Mouse (Mus musculus) neutrophil, adult 5-6 weeks (primary cell): ENCODE results near the gene Zfp747. TPM values are rescaled to one million over a fixed set of nuclear protein-coding genes. Genes with fewer than 3 reads are reported as not detected.
"Not testable (repeated sequence)": the region's sequence is repeated elsewhere in the genome, so short reads cannot be mapped to it uniquely, and the experiment has no call there.

ENCODE experiments used
- ATAC-seq: fragments of 151-379, 151-347 bp; 2 replicates; pipeline ENCODE4 v1.8.0; 2017; ENCODE audit warnings: mild to moderate bottlenecking, moderate TSS enrichment; ENCODE audit not compliant: insufficient number of reproducible peaks, poor library complexity, low FRiP score, severe bottlenecking; ENCODE audit errors: extremely low read depth
- total RNA-seq: library from RNA; stranded (forward); fragments of 200-1000 nt; gene quantifications from 2 replicates; pipeline ENCODE4 v1.2.3, GENCODE M21; 2017

The Zfp747 gene
- total RNA-seq: 23.5 and 24.2 TPM in 2 replicates

- peak; percentile 95 for ATAC-seq
Observed at GRCm38 (mm10) chr7:127375271-127376245, at the start of gene Zfp747. Zfp747 (minus strand) TSS chr7:127376050.

- no peak for ATAC-seq
Observed at GRCm38 (mm10) chr7:127425291-127425690, 49.4 kb upstream of the Zfp747 start.

GRCm38 (mm10) chr7:127422247-127422646 lies 46.4 kb upstream of the Zfp747 start:
- ATAC-seq: no peak; the same call in 1 of the 2 replicates

GRCm38 (mm10) chr7:127421388-127422191 lies 45.7 kb upstream of the Zfp747 start, which contains the start of gene Zfp688:
Zfp688 (minus strand) TSS chr7:127422068.
- peak; percentile 95 for ATAC-seq

- ATAC-seq: no peak
Observed at GRCm38 (mm10) chr7:127411418-127411817, 35.6 kb upstream of the Zfp747 start.

- ATAC-seq: peak; percentile 86
Observed at GRCm38 (mm10) chr7:127406002-127406987, 30.4 kb upstream of the Zfp747 start, which contains the start of gene Zfp764. Zfp764 (minus strand) TSS chr7:127406822.

GRCm38 (mm10) chr7:127404101-127404500 lies 28.3 kb upstream of the Zfp747 start:
- ATAC-seq: not testable (repeated sequence)

- no peak for ATAC-seq
Observed at GRCm38 (mm10) chr7:127402980-127403379, 27.1 kb upstream of the Zfp747 start.

GRCm38 (mm10) chr7:127400355-127400754 lies 24.5 kb upstream of the Zfp747 start:
- ATAC-seq: no peak

GRCm38 (mm10) chr7:127393944-127394333 lies 18.1 kb upstream of the Zfp747 start:
- ATAC-seq: no peak

GRCm38 (mm10) chr7:127393157-127393943 lies 17.5 kb upstream of the Zfp747 start, which contains the start of gene E430018J23Rik:
E430018J23Rik (minus strand) TSS chr7:127393629.
- ATAC-seq: peak; percentile 98

- ATAC-seq: no peak
Observed at GRCm38 (mm10) chr7:127392251-127392824, 16.5 kb upstream of the Zfp747 start.

GRCm38 (mm10) chr7:127391538-127391937 lies 15.7 kb upstream of the Zfp747 start:
- no peak for ATAC-seq

GRCm38 (mm10) chr7:127390306-127390705 lies 14.5 kb upstream of the Zfp747 start:
- no peak for ATAC-seq

- ATAC-seq: not testable (repeated sequence)
Observed at GRCm38 (mm10) chr7:127388201-127388600, 12.4 kb upstream of the Zfp747 start.

- peak; percentile 84 for ATAC-seq
Observed at GRCm38 (mm10) chr7:127386641-127387392, 11.0 kb upstream of the Zfp747 start, which contains the start of gene 9130019O22Rik. 9130019O22Rik (minus strand) TSS chr7:127387166.
